Mouse (Mus musculus) forebrain, embryonic 10.5 days (tissue): ENCODE results near the gene Irf8. TPM values are rescaled to one million over a fixed set of nuclear protein-coding genes. Genes with fewer than 3 reads are reported as not detected.

Experiments used
- DNase-seq: peaks from one replicate; pipeline ENCODE4 v3.0.0-alpha.2; 2017; ENCODE audit warnings: low spot score; ENCODE audit errors: extremely low spot score
- H3K27ac ChIP-seq: fragments of 300-500 bp; sonication (generic); 2 replicates; pipeline ENCODE4 v1.5.1; 2016; ENCODE audit warnings: mild to moderate bottlenecking
- H3K27me3 ChIP-seq: fragments of 300-500 bp; sonication (generic); 2 replicates; pipeline ENCODE4 v1.6.1; 2016; ENCODE audit warnings: mild to moderate bottlenecking; ENCODE audit not compliant: poor library complexity, severe bottlenecking
- H3K36me3 ChIP-seq: fragments of 300-500 bp; sonication (generic); replicated peaks from 2 replicates; pipeline ENCODE4 v1.6.1; 2016; ENCODE audit warnings: mild to moderate bottlenecking, moderate library complexity
- H3K4me1 ChIP-seq: fragments of 300-500 bp; sonication (generic); 2 replicates; pipeline ENCODE4 v1.6.1; 2016
- H3K4me3 ChIP-seq: fragments of 300-500 bp; sonication (generic); 2 replicates; pipeline ENCODE4 v1.5.1; 2016; ENCODE audit warnings: mild to moderate bottlenecking, moderate library complexity
- H3K9me3 ChIP-seq: fragments of 300-500 bp; sonication (generic); 2 replicates; pipeline ENCODE4 v1.6.1; 2016; ENCODE audit warnings: mild to moderate bottlenecking, moderate library complexity
- WGBS: fragments of 180-500 bp; shearing (Covaris S2); methylation state at CpG from one replicate; pipeline ENCODE4 v1.1.7; 2016; 5-methylcytosine and 5-hydroxymethylcytosine counted together
- polyA plus RNA-seq: library from polyadenylated mRNA; unstranded; fragments of >200 nt; fragmentation: Nextera tagmentation; extraction: Ambion mirVana; gene quantifications from 2 replicates; pipeline ENCODE4 v1.2.1, GENCODE M21; 2016

Irf8 gene
- polyA plus RNA-seq, 1 experiment from 2014 or later: 4.5 TPM

- Histone ChIP-seq H3K9me3 (no peaks in the 10 kb centered on the region; the same call in 1 of the 2 replicates), H3K27me3 (peaks cover 60% of the 10 kb centered on the region), H3K4me1 (peaks cover 32% of the 10 kb centered on the region), H3K36me3 (no peaks in the 10 kb centered on the region), H3K27ac (peak overlapping the region; percentile 58; the same call in 1 of the 2 replicates), H3K4me3 (no peak overlapping the region)
- 51% methylated on average over 12 of the region's 12 CpGs for WGBS
- no peak for DNase-seq
These were observed 7.2 kb downstream of the Irf8 start for GRCm38 (mm10) chr8:120743149-120743897.

- Histone ChIP-seq H3K4me3 (no peak overlapping the region), H3K27me3 (peaks cover 54% of the 10 kb centered on the region), H3K4me1 (peaks cover 32% of the 10 kb centered on the region), H3K36me3 (no peaks in the 10 kb centered on the region), H3K27ac (peak overlapping the region; percentile 58), H3K9me3 (no peaks in the 10 kb centered on the region; the same call in 1 of the 2 replicates)
- 73% methylated on average over 4 of the region's 4 CpGs for WGBS
- no peak for DNase-seq
These were observed 7.7 kb downstream of the Irf8 start for GRCm38 (mm10) chr8:120743898-120744290.

GRCm38 (mm10) chr8:120744448-120744847 lies 8.3 kb downstream of the Irf8 start:
- DNase-seq: no peak
- Histone ChIP-seq H3K36me3 (no peaks in the 10 kb centered on the region), H3K27ac (peak overlapping the region; percentile 58), H3K27me3 (peaks cover 49% of the 10 kb centered on the region), H3K9me3 (no peaks in the 10 kb centered on the region; the same call in 1 of the 2 replicates), H3K4me1 (peaks cover 32% of the 10 kb centered on the region), H3K4me3 (no peak overlapping the region)
- WGBS: 61% methylated on average over 5 of the region's 5 CpGs

GRCm38 (mm10) chr8:120745226-120745625 lies 9.1 kb downstream of the Irf8 start:
- no peak overlapping the region for H3K27ac ChIP-seq
- 80% methylated on average over 7 of the region's 7 CpGs for WGBS
- H3K27me3 ChIP-seq: peaks cover 44% of the 10 kb centered on the region
- H3K4me1 ChIP-seq: peaks cover 32% of the 10 kb centered on the region
- no peak overlapping the region for H3K4me3 ChIP-seq
- no peaks in the 10 kb centered on the region; the same call in 1 of the 2 replicates for H3K9me3 ChIP-seq
- no peak for DNase-seq
- H3K36me3 ChIP-seq: no peaks in the 10 kb centered on the region

GRCm38 (mm10) chr8:120746007-120746701 lies 10.0 kb downstream of the Irf8 start:
- WGBS: 77% methylated on average over 18 of the region's 18 CpGs

GRCm38 (mm10) chr8:120747286-120747685 lies 11.1 kb downstream of the Irf8 start:
- no peaks in the 10 kb centered on the region for H3K9me3 ChIP-seq
- H3K27ac ChIP-seq: no peak overlapping the region
- H3K27me3 ChIP-seq: peaks cover 39% of the 10 kb centered on the region
- WGBS: 85% methylated on average over 7 of the region's 7 CpGs
- peaks cover 45% of the 10 kb centered on the region for H3K4me1 ChIP-seq
- H3K36me3 ChIP-seq: no peaks in the 10 kb centered on the region
- H3K4me3 ChIP-seq: no peak overlapping the region
- DNase-seq: no peak

More at GRCm38 (mm10) chr8:120746007-120746701, 10.0 kb downstream of the Irf8 start:
- no peaks in the 10 kb centered on the region; the same call in 1 of the 2 replicates for H3K9me3 ChIP-seq
- H3K4me1 ChIP-seq: peaks cover 34% of the 10 kb centered on the region
- no peak overlapping the region for H3K27ac ChIP-seq
- no peak overlapping the region for H3K4me3 ChIP-seq
- no peak for DNase-seq
- H3K36me3 ChIP-seq: no peaks in the 10 kb centered on the region
- peaks cover 44% of the 10 kb centered on the region for H3K27me3 ChIP-seq

- Histone ChIP-seq H3K4me3 (no peak overlapping the region), H3K9me3 (no peaks in the 10 kb centered on the region), H3K27me3 (peaks cover 37% of the 10 kb centered on the region), H3K27ac (no peak overlapping the region), H3K4me1 (peaks cover 41% of the 10 kb centered on the region), H3K36me3 (no peaks in the 10 kb centered on the region)
- no peak for DNase-seq
- 81% methylated on average over 9 of the region's 9 CpGs for WGBS
These were observed 14.5 kb downstream of the Irf8 start for GRCm38 (mm10) chr8:120750616-120751015.

- Histone ChIP-seq H3K36me3 (no peaks in the 10 kb centered on the region), H3K4me3 (no peak overlapping the region), H3K27me3 (peaks cover 41% of the 10 kb centered on the region), H3K27ac (0 out of 2 replicates have a peak overlapping the region, but pooled peaks have one; percentile 11), H3K4me1 (peaks cover 40% of the 10 kb centered on the region), H3K9me3 (no peaks in the 10 kb centered on the region)
- DNase-seq: no peak
- 81% methylated on average over 21 of the region's 21 CpGs for WGBS
These were observed 15.3 kb downstream of the Irf8 start for GRCm38 (mm10) chr8:120751226-120752081.

GRCm38 (mm10) chr8:120752082-120752452 lies 15.9 kb downstream of the Irf8 start:
- no peak for DNase-seq
- H3K27ac ChIP-seq: 0 out of 2 replicates have a peak overlapping the region, but pooled peaks have one; percentile 11
- no peaks in the 10 kb centered on the region for H3K36me3 ChIP-seq
- peaks cover 39% of the 10 kb centered on the region for H3K27me3 ChIP-seq
- 34% methylated on average over 12 of the region's 12 CpGs for WGBS
- H3K9me3 ChIP-seq: no peaks in the 10 kb centered on the region
- no peak overlapping the region for H3K4me3 ChIP-seq
- peaks cover 38% of the 10 kb centered on the region for H3K4me1 ChIP-seq

GRCm38 (mm10) chr8:120753476-120753875 lies 17.3 kb downstream of the Irf8 start:
- no peaks in the 10 kb centered on the region for H3K9me3 ChIP-seq
- H3K4me1 ChIP-seq: peaks cover 47% of the 10 kb centered on the region
- H3K36me3 ChIP-seq: no peaks in the 10 kb centered on the region
- no peak overlapping the region for H3K4me3 ChIP-seq
- H3K27me3 ChIP-seq: peaks cover 36% of the 10 kb centered on the region
- DNase-seq: no peak
- 0 out of 2 replicates have a peak overlapping the region, but pooled peaks have one; percentile 8 for H3K27ac ChIP-seq
- WGBS: 92% methylated on average over 22 of the region's 22 CpGs

GRCm38 (mm10) chr8:120755306-120756297 lies 19.4 kb downstream of the Irf8 start:
- Histone ChIP-seq H3K36me3 (no peaks in the 10 kb centered on the region), H3K9me3 (no peaks in the 10 kb centered on the region), H3K4me1 (peaks cover 46% of the 10 kb centered on the region), H3K27me3 (peaks cover 35% of the 10 kb centered on the region), H3K27ac (peak overlapping the region; percentile 44; the same call in 1 of the 2 replicates), H3K4me3 (no peak overlapping the region)
- 53% methylated on average over 19 of the region's 19 CpGs for WGBS
- no peak for DNase-seq
